Mouse (Mus musculus) adrenal gland, adult 2 months (tissue): Measurements from ENCODE around the gene Srpk2. TPM values are rescaled to one million over a fixed set of nuclear protein-coding genes. Genes with fewer than 3 reads are reported as not detected.
"Not testable (repeated sequence)": the region's sequence is repeated elsewhere in the genome, so short reads cannot be mapped to it uniquely, and the experiment has no call there.

Experiments
- DNase-seq: peaks from one replicate; pipeline ENCODE4 v3.0.0; 2021
- polyA plus RNA-seq: library from polyadenylated mRNA; depleted of rRNA; stranded (reverse); fragments of >200 nt; gene quantifications from 2 replicates; pipeline ENCODE4 v1.2.3, GENCODE M21; 2012
- total RNA-seq, 2 experiments: library from RNA; stranded (reverse); gene quantifications; 2 replicates each; pipeline ENCODE4 v1.2.3; 2021

The Srpk2 gene
- total and polyA plus RNA-seq, 3 experiments = 2.3 to 54.2 (median 51.5) TPM

GRCm38 (mm10) chr5:23562278-23563060 lies 121.9 kb downstream of the Srpk2 start:
- DNase-seq = no peak

DNA sequence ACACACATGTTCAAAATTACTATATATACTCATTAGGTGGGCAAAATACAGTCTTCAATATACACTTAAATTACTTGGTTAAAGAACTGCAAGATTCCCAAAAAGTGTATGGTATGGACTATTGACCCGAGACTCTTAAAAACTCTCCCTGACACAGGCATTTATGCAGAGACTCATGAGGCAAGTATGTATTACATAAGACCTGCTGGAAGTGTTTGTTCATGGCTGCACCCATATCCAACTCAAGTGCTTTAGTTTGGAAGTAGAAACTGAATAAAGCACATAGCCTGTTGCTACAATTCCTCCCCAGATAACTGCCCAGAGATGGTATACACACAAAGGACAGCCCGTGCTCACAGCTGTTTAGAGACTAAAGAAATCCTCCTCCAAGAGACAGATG lies 123.2 kb downstream of the Srpk2 start:
- no peak for DNase-seq

GRCm38 (mm10) chr5:23560171-23560570 lies 124.2 kb downstream of the Srpk2 start:
- DNase-seq = no peak

DNA sequence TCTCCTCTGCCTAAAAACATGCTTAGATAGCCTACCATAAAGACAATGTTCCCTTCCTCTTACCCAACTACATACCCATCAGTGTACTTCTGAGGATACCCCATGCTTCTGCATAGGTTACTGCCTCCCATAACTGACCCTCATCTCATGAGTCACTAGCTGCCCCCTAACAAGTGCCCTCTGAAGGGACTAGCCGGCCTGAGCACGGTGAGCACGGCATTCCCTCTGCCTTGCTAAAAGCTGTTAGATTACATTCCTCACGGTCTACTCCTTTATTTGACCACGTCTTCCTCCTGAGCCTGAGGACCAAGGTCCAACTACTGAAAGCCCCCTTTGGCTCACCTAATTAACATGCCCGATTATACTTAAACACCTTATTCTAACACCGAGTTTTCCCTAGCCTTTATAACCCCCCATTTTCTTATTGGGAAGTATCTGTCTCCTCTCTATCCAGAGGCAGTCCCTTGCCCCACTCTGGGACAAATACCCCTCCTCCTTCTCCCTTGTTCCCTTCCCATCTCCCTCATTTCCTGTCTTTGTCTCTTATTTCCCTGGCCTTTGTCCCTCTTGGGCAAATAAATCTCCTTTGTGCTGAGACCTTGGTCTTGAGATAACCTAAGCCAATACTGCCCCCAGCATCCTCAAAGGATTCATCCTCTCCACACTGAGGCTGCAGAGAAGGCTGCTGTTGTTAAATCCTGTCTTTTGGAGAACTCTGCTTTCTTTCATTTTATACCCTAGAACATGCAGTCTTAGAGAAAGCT lies 128.2 kb downstream of the Srpk2 start:
- no peak for DNase-seq

GRCm38 (mm10) chr5:23553338-23553737 lies 131.1 kb downstream of the Srpk2 start:
- not testable (repeated sequence) for DNase-seq

DNA sequence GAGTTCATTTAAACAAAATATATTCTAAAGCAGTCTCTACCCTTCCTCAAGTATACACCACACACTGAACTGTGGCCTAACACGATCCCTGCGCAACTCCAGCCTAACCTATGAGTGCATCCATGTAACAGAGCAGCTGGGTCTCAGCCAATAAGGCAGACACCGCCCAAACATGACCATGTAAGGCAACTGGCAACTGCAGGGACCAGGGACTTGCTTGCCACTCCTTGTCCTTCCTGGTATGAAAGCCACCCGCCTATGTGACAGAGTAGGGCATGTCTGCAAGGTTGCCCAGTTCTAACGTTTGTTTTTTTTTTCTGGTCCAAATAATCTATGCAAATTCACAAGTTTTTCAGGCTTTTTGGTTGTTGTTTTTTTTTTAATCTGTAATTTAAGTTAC lies 132.7 kb downstream of the Srpk2 start:
- peak; percentile 10 for DNase-seq

DNA sequence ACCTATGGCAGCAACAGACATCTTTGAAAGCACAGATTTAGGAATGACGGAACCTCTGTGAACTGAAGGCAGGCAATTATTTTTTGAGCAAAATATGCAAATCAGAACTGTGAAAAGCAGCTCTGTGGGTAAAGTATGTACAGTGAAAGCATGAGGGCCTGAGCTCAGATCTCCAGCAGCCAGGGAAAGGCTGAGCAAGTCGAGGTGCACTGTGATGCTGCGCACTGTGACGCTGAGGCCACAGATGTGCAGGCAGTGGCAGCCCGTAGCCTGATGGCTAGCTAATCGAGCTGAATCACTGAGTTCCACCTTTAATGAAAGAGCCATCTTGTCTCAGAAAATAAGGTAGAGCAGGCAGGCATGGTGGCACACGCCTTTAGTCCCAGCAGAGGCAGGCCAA lies 148.7 kb downstream of the Srpk2 start:
- no peak for DNase-seq

- DNase-seq = no peak
Measured at GRCm38 (mm10) chr5:23531541-23532096, 152.8 kb downstream of the Srpk2 start.

DNA sequence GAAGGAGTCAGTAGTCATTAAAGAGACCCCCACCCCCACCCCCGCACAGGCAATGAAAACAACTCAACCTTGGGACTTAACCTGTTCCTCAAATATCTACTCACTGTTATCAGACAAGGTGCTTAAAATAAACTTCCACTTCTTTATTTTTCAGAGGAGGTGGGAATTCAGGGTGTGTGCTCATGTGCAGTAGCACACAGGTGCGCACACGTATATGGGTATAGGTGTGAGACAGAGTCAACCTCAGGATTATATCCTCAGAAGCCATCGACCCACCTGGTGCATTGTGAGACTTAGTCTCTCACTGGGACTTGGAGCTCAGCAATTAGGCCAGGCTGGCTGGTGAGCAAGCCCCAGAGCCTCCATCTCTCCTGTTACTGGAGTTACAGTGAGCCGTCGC lies 153.3 kb downstream of the Srpk2 start:
- no peak for DNase-seq

DNA sequence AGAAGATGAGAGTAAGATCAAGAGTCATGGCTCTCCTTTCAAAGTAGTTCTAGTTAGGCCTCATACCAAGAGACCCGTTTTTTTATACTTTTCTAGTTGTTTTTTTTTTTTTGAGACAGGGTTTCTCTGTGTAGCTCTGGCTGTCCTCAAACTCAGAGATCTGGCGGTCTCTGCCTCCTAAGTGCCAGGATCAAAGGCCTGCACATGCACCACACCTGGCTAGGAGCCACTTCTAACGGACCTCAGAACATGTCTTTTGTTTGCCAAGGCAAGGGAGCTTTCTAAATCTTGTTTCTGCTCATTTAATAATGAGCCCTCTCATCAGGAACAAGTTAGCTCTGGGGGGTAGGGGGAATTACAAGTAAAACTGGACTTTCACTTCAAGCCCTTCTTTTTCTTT lies 159.8 kb downstream of the Srpk2 start:
- no peak for DNase-seq

- DNase-seq = no peak
Measured at GRCm38 (mm10) chr5:23523936-23524335, 160.5 kb downstream of the Srpk2 start.

DNA sequence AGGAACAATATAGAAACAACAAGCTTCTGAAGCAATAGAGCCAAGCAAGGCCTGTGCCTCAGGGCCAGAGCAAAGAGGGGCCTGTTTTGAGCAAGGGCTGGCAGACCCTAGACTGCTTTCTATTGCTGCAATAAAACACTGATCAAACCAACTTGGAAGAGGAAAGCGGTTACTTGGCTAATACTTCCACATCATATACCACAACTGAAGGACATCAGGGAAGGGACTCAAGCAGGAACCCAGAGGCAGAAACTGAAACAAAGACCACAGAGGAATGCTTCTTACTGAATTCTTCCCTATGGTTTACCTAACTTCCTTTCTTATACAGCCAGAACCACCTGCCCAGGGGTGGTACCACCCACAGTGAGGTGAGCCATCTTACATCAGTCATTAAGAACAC lies 162.8 kb downstream of the Srpk2 start:
- no peak for DNase-seq

DNA sequence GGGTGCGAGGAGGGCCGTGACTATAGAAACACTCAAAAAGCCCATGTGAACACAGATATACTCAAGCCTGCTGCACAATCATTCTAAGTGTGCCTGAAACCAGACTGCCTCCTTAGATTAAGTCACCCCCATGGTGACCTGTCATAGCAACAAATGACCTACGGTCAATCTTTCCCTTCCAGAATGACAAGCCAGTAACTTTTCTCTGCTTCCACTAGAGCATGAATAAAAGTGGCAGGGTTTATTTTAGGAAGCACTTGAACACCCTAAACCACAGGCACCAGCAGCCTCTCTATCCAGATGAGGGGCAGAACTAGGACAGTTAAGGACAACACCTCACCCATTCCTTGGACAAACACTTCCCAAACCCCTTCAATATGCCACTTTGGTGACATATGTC lies 164.7 kb downstream of the Srpk2 start:
- DNase-seq = no peak

DNA sequence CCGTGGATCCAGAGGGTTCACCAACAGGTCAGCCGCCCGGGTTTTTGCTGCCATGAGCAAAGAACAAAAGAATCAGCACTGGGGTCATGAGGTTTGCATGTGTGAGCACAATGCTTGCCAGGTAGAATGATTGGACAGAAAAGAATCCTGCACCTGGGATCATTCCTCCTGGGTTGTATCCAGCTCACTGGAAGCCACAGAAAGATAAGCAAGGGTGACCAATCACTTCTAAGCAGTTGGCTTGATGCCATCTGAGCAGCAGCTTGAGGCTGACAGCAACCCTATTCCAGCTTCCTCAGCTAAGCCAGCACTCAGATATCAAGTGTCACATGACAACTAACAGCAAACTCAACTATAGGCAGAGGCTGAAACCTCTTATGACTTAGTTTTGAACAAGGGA lies 165.7 kb downstream of the Srpk2 start:
- DNase-seq = peak; percentile 29

DNA sequence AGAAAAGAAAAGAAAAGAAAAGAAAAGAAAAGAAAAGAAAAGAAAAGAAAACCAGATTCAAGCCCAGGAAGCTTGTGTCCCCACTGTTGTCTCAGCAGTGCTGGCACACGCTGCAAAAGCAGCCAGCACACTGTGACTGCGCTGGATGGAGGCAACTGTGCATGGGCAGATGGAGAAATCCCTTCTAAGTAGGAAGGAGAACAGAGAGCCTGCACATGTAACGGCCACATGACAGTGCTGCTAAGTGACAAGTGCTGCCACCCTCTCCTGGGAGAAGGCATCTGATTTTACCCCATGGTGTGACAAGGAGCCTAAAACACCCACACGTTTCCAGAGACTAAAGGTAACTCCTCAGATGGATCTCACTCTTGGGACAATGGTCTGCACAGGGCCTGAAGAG lies 166.6 kb downstream of the Srpk2 start:
- DNase-seq = no peak

DNA sequence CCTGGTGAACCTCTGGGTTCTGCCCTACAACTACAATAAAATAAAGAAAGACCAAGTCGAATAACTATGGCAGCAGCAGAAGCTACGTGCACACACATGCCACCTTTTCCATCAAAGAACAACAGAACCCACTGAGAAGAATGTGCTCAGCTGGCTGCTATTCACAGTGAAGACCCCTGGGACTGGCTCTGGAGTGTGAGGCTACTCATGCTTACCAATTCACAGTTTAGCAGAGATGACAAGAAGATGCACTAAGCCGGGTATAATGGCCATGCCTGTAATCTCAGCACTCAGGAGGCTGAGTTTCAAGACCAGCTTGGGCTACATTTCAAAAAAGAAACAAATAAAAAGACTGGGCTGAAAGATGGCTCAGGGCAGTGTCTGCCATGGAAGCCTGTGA lies 167.5 kb downstream of the Srpk2 start:
- DNase-seq = no peak

DNA sequence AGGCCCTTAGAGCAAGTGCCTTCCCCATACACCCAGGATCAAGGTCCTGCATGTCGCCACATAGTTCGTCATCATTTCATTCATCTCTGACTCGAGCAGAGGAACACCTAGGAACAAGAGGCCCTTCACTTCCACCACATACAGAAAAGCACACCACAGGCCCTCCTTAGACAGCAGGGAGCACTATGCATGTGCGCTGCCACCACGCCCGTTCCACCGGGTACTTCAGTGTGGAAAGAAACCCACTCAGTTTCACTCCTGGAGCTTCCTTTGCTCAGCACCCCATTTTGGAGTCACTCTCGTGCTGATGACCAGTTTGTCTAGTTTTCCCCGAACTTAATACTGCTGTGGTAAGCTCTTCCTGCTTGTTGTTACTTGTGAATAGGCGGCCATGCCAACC lies 169.4 kb downstream of the Srpk2 start:
- no peak for DNase-seq

DNA sequence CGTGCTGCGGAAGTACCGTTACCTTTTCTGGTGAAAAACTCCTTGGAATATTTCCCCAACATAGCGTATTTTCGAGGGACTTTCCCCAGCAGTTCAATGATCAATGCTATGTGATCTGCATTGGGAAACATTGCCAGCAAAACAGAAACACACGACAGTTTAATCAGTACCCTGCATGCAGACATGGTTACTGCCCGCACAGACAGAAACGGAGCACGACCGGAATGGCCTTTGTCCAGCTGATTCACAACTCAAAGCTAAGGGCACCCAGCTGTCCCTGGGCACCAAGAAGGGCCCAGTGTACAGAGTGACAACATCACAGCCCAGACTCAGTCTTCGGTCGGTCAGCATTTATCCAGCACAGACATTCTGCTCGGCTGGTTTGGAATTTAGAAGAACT lies 170.9 kb downstream of the Srpk2 start:
- DNase-seq = no peak

GRCm38 (mm10) chr5:23512556-23512955 lies 171.9 kb downstream of the Srpk2 start:
- DNase-seq = no peak

DNA sequence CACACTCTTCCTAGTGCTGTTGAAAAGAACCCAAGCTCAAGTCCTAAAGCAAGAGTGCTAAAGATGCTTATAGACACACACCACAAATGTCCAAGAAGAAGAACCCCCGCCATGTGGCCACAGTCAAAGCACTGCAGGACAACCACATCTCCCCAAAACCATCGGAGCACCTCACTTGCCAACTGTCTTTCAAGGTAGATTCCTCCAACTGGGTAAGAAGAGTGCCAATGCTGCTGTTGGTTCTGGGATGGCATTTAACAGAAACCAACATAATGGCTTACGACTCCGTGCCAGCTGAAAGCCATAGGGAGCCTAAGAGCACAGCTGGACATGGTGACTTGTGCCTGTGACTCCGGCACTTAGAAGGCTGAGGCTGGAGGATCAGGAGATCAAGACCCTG lies 173.0 kb downstream of the Srpk2 start:
- DNase-seq = no peak

GRCm38 (mm10) chr5:23508630-23509029 lies 175.8 kb downstream of the Srpk2 start:
- DNase-seq = no peak

DNA sequence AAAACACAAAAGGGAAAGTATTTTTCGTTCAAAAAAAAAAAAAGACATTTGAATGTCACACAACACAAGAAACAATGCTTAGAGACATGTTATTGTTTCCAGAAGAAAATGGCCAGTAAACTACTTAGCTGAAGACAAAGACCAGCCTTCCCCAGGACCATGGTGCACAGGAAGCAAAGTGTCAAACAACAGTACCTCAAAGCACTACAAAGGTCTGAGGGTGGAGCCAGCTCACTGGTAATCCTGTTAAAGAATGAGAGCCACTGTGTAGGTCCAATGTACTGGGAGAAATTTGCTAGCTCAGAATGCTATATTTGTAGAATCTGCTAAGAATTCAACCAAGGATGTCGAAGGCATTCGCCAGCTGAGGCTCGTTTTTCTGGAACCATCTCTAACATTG lies 177.2 kb downstream of the Srpk2 start:
- DNase-seq = no peak

DNA sequence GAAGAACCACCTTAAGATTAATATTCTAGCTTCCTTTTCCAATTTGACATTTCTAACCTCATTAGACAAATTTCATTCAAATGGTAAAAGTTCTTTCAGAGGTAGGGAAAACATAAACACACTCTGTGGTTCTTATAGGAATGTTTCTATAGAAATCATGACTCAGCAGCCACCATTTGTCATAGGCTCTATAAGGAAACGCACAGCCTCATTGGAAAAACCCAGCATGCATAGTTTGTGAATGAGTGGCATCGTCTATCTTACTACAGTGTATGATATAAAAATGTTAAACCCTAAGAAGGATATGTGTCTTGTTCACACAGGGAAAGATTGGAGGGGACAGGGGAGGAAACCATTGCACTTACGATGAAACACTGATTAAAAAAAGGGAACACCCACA lies 178.8 kb downstream of the Srpk2 start:
- DNase-seq = no peak
